Mouse (Mus musculus) left cerebral cortex, adult 9 months (tissue): Measurements from ENCODE around the gene Enoph1.

Source experiments
- DNase-seq, 2 experiments: peaks; one replicate each; pipeline ENCODE4 v3.0.0; 2022; ENCODE audit warnings: low spot score in 2 of 2

The Enoph1 gene

GRCm38 (mm10) chr5:100040281-100040784 lies 548 bp downstream of the Enoph1 start:
- peak in 1 of 2 experiments; percentile 49 for DNase-seq

DNA sequence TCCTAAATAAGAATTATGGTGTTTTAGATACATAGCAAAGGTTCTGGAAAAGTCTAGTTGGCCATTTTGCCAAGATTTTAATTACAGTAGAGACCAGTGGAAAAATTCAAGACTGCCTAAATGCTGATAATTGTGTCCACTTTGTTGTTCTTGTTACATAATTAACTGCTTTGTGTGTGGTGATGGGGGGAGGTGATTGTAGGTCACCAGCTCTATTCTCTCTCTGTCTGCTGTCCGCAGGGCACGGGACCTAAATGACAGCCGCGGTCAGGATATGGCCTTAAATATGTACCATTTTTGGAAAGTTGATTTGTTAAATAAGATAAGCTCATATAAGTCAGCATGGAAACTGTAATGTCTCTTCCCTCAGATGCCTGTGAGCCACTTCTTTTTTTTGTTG lies 1.5 kb downstream of the Enoph1 start:
- DNase-seq = no peak

GRCm38 (mm10) chr5:100042467-100042866 lies 2.7 kb downstream of the Enoph1 start:
- DNase-seq = no peak

DNA sequence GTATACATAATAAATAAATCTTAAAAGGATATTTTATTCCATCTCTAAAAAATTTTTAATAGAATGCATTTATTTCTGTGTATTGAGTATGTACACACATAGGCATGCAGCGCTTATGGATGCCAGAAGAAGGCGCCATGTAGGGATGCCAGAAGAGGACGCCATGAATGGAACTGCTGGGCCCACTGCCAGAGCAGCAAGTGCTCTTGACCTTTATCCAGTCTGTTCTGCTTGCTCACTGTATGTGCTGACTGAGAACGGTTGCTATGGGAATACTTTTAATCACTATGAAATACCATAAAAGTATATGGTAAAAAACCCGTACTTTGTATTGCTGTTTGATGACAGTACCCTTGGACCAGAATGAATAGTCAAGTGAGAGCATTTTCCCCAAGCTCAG lies 3.6 kb downstream of the Enoph1 start:
- no peak for DNase-seq

GRCm38 (mm10) chr5:100044030-100044429 lies 4.2 kb downstream of the Enoph1 start:
- DNase-seq = no peak

DNA sequence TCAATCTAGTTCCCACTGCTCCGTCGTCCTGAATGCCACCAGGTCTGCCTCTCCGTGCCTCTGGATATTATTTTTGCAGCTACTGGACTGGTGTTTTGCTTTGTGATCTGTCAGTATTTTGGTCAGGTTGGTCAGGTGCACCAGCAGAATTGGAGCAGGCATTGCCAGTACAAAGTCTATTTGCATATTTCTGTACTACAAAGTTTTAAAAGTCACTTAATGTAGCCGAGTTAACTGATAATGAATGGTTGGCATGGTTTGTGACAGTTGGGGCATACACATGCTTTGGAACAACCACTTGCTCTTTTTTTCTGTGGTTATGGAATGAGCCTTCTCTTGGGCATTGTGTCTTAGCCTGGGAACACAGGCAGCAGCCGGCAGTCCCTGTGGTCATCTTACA lies 4.8 kb downstream of the Enoph1 start:
- no peak for DNase-seq

DNA sequence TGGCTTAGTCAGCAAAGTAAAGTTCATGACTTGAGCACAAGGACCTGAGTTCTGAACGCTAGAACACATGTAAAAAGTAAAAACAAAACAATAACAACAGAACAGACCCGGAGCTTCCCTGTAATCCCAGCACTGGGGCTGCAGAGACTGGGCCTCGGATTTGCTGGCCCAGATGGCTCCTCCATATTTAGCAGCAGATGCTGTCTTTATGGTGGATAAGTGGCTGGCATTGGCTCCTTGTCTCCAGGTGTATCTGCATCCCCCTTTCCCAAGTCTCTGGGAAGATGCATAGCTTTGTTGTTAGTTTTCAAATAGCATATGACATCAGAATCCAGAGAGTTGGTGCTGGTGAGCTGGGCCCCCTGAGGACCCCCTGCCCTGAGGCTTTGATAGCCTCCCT lies 6.3 kb downstream of the Enoph1 start:
- no peak for DNase-seq

GRCm38 (mm10) chr5:100047143-100047640 lies 7.4 kb downstream of the Enoph1 start:
- DNase-seq = no peak

DNA sequence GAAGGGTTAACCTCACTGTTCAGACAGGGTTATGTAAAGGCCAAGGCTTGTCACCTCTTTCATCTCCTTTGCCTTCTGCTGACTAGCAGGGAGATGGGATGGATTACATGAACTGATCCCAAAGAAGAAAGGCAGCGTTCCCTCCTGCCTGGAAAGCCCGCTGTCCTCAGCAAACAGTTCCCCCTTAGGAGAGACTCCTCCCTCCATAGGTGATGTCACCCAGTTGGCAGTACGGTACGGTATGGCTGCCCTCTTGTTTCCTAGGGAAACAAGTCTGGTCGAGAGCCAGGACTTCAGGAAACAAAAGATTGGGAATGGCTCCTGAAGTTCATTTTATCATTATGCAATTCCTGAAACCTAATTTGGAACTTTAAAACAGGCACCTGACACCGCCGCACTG lies 8.1 kb downstream of the Enoph1 start:
- DNase-seq = no peak

- no peak for DNase-seq
Observed at GRCm38 (mm10) chr5:100049904-100050303, 10.1 kb downstream of the Enoph1 start.

DNA sequence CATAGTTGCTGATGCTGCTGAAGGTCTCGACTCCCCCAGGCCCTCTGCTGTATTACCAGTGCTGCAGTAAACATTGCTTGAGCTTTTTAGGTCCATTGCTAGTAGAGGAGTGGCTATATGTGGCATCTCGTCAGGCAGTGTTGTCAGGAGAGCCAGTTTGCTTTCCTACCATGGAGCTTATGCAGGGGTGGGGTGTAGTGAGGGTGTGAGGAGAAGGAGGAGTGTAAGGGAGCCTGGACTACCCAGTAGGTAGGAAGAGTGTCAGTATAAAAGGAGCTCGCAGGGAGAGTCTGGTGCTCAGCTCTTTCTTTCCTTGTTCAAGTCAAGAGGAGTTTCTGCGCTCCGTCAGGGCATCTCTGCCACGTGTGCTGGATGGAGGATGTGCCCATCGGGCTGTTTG lies 12.9 kb downstream of the Enoph1 start:
- DNase-seq = no peak

GRCm38 (mm10) chr5:100054807-100055547 lies 15.2 kb downstream of the Enoph1 start:
- no peak for DNase-seq

DNA sequence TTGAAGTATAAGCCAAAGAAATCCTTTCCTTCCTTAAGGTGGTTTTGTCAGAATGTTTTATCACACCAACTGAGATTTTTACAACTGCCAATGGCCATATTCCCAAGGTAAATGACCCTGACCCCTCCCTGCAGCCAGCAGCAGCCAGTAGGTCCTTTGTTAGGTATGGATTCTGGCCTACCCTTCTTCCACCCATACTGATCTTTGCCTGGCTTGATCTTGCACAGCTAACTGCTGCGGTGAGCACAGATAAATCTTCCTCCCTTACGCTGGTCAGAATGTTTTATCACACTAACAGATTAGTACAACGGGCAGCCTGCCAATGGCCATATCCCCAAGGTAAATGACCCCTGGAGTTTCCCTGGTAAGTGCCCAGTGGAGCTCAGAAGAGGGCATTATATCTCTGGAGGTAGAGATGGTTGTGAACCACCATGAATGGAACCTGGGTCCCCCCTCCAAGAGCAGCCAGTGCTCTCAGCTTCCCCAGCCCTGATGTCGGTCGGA lies 16.1 kb downstream of the Enoph1 start:
- DNase-seq = no peak

DNA sequence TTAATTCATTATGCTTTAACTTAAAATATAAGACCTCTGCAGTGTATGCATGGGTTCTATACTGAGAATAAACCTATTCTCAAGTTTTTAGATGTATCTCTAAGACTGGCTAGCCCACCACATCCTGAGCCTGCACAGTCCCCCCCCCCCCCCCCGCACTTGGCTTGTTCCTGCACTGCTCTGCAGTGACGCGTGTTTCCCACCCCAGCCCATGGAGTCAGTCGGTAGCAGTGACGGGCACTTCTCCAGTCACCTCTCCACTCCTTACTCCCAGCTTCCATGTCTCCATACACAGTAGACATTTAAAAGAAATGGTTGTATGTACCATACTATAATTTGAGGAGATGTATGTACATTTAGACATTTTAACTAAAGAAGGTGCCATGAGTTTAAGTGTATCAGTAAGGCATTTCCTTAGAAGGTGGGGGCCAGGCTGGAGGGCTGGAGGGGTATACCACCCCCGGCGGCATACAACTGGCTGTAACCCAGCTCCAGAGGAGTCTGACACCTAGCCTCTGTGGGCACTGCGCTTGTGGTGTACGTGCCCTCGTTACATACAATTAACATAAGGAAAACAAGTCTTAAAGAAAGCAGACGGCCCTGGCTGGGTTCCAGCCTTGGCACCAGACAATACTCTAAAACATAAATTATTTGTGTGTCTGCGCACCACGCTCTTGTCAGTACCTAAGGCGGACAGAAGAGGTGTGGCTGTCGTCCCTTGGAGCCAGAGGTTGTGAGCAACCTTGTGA lies 17.9 kb downstream of the Enoph1 start:
- no peak for DNase-seq

- no peak for DNase-seq
Observed at GRCm38 (mm10) chr5:100058729-100059128, 18.9 kb downstream of the Enoph1 start.

- DNase-seq = no peak
Observed at GRCm38 (mm10) chr5:100059326-100059725, 19.5 kb downstream of the Enoph1 start.

- DNase-seq = no peak
Observed at GRCm38 (mm10) chr5:100060876-100061275, 21.1 kb downstream of the Enoph1 start.

GRCm38 (mm10) chr5:100067579-100067978 lies 27.8 kb downstream of the Enoph1 start:
- no peak for DNase-seq

GRCm38 (mm10) chr5:100069526-100069925 lies 29.7 kb downstream of the Enoph1 start:
- no peak for DNase-seq

GRCm38 (mm10) chr5:100070255-100070654 lies 30.5 kb downstream of the Enoph1 start:
- peak; percentile 39 to 89 for DNase-seq

GRCm38 (mm10) chr5:100071541-100071940 lies 31.8 kb downstream of the Enoph1 start:
- no peak for DNase-seq

- no peak for DNase-seq
Observed at GRCm38 (mm10) chr5:100072557-100072956, 32.8 kb downstream of the Enoph1 start.

DNA sequence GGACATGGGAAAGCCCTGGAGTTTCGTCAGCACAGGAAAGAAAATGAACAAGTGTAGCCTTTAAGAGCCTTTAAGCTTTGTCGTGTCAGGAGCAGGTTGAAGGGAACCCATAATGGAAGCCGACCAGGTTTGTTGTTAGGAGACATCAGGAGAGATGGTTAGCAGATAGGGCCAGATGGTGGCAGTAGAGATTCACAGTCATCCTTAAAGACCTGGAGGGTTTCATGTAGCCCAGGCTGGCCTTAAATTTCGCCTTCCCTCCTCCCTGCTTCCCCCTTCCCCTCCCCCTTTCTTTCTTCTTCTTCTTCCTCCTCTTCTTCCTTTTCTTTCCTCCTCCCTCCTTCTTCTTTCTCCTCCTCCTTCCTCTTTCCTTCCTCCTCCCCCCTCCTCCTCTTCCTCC lies 34.8 kb downstream of the Enoph1 start:
- peak in 1 of 2 experiments; percentile 59 for DNase-seq
